Mouse (Mus musculus) liver, adult (tissue): ENCODE measurements around the gene C1qtnf7.

Source experiments
- GATA4 ChIP-seq: IDR thresholded peaks from 2 replicates; pipeline ENCODE4 v1.6.1; 2014; ENCODE audit warnings: mild to moderate bottlenecking, low read length; ENCODE audit not compliant: insufficient replicate concordance

The C1qtnf7 gene

GRCm38 (mm10) chr5:43515401-43515976 is at the start of gene C1qtnf7:
C1qtnf7 (plus strand) TSS chr5:43515538.
- TF ChIP-seq GATA4, result no peak

GRCm38 (mm10) chr5:43466762-43467161 is 48.6 kb upstream of the C1qtnf7 start:
- TF ChIP-seq GATA4, result no peak

GRCm38 (mm10) chr5:43467214-43467613 is 48.1 kb upstream of the C1qtnf7 start:
- TF ChIP-seq GATA4, result no peak

GRCm38 (mm10) chr5:43468937-43469336 is 46.4 kb upstream of the C1qtnf7 start:
- TF ChIP-seq GATA4, result no peak

- no peak for TF ChIP-seq GATA4
Measured at GRCm38 (mm10) chr5:43477953-43478352, 37.4 kb upstream of the C1qtnf7 start.

- TF ChIP-seq GATA4, result no peak
Measured at GRCm38 (mm10) chr5:43480046-43480445, 35.3 kb upstream of the C1qtnf7 start.

GRCm38 (mm10) chr5:43480786-43481185 is 34.6 kb upstream of the C1qtnf7 start:
- TF ChIP-seq GATA4, result no peak

- TF ChIP-seq GATA4, result no peak
Measured at GRCm38 (mm10) chr5:43481824-43482223, 33.5 kb upstream of the C1qtnf7 start.

GRCm38 (mm10) chr5:43501887-43502286 is 13.5 kb upstream of the C1qtnf7 start:
- no peak for TF ChIP-seq GATA4

- no peak for TF ChIP-seq GATA4
Measured at GRCm38 (mm10) chr5:43504243-43504786, 11.0 kb upstream of the C1qtnf7 start.

GRCm38 (mm10) chr5:43508470-43508869 is 6.9 kb upstream of the C1qtnf7 start:
- no peak for TF ChIP-seq GATA4

GRCm38 (mm10) chr5:43508892-43509291 is 6.4 kb upstream of the C1qtnf7 start:
- TF ChIP-seq GATA4, result no peak

GRCm38 (mm10) chr5:43511126-43511525 is 4.2 kb upstream of the C1qtnf7 start:
- no peak for TF ChIP-seq GATA4

- peak; percentile 13; the same call in 1 of the 2 replicates for TF ChIP-seq GATA4
Measured at GRCm38 (mm10) chr5:43516491-43516890, 1.2 kb downstream of the C1qtnf7 start.

- TF ChIP-seq GATA4, result no peak
Measured at GRCm38 (mm10) chr5:43517313-43517712, 2.0 kb downstream of the C1qtnf7 start.

GRCm38 (mm10) chr5:43519905-43520304 is 4.6 kb downstream of the C1qtnf7 start:
- no peak for TF ChIP-seq GATA4

- TF ChIP-seq GATA4, result no peak
Measured at GRCm38 (mm10) chr5:43521369-43521768, 6.0 kb downstream of the C1qtnf7 start.

- no peak for TF ChIP-seq GATA4
Measured at GRCm38 (mm10) chr5:43522866-43523265, 7.5 kb downstream of the C1qtnf7 start.
